Mouse (Mus musculus): ENCODE measurements at regions not wholly inside any gene's neighbourhood (a gene's known extent, or its start where the extent isn't known, plus 50 kb on each side); places are given as distances from the start of the nearest gene placed in this dataset.

DNA sequence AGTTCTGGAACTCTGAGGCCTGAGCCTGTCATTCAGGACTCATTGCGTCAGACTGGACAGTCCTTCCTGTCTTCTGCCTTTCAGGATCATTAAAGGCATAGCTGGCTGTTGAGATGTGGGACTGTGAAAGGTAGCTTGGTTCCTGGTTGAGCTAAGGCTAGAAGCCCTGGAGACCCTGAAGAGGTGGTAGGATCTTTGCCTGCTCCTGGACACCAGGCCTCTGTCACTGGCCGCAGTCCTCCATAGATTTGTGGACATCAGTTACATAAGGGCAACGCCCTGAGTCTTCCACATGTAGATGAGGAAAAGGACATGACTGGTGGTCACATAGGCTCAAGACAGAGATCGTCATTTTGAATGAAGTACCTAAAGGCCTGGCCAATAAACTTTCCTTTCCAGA is 127.9 kb downstream of the Opa1 start:
- Histone ChIP-seq H3K9ac (no peak overlapping the region), H3K9me3 (replicated peaks) (no peaks in the 10 kb centered on the region), H3K4me1 (replicated peaks) (0 out of 2 replicates have a peak, but pooled peaks cover 3% of the 10 kb centered on the region), H3K36me3 (no peaks in the 10 kb centered on the region), H3K4me3 (no peak overlapping the region), H3K27ac (no peak overlapping the region), H3K4me2 (no peak overlapping the region), H3K27me3 (no peaks in the 10 kb centered on the region)
- ATAC-seq (replicated peaks; ENCODE audit: insufficient number of reproducible peaks, insufficient read depth, low FRiP score, low read depth) = no peak
- WGBS = 86% methylated on average over 4 of the region's 4 CpGs

GRCm38 (mm10) chr16:29707656-29708055 is 128.5 kb downstream of the Opa1 start:
- no peaks in the 10 kb centered on the region for H3K9me3 ChIP-seq (replicated peaks)
- H3K9ac ChIP-seq = no peak overlapping the region
- no peaks in the 10 kb centered on the region for H3K27me3 ChIP-seq
- WGBS = 88% methylated on average over 11 of the region's 11 CpGs
- no peak for ATAC-seq (replicated peaks; ENCODE audit: insufficient number of reproducible peaks, insufficient read depth, low FRiP score, low read depth)
- no peak overlapping the region for H3K27ac ChIP-seq
- H3K4me2 ChIP-seq = no peak overlapping the region
- H3K4me1 ChIP-seq (replicated peaks) = 0 out of 2 replicates have a peak, but pooled peaks cover 6% of the 10 kb centered on the region
- H3K4me3 ChIP-seq = no peak overlapping the region
- H3K36me3 ChIP-seq = no peaks in the 10 kb centered on the region

DNA sequence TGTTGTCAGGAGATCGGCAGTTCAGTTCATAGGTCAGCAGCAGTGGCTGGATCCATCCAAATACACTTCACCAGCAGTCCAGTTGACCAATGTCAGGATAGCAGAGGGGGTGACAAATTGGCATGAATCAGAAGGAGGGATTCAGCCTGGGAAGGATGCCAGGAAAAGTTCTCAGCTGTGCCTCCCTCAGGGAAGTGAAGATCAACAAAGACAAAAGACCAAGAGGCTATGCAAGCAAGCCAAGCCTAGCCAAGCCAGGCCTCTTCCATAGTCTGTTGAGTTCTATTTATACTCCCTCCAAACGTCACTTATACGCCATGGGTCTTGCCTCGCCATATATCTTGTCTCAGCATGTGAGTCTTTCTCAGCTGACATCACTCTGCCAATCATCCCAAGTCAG is 129.9 kb downstream of the Opa1 start:
- no peak overlapping the region for H3K4me3 ChIP-seq
- no peak overlapping the region for H3K4me2 ChIP-seq
- ATAC-seq (replicated peaks; ENCODE audit: insufficient number of reproducible peaks, insufficient read depth, low FRiP score, low read depth) = no peak
- 0 out of 2 replicates have a peak, but pooled peaks cover 6% of the 10 kb centered on the region for H3K4me1 ChIP-seq (replicated peaks)
- no peaks in the 10 kb centered on the region for H3K9me3 ChIP-seq (replicated peaks)
- no peak overlapping the region for H3K27ac ChIP-seq
- H3K27me3 ChIP-seq = no peaks in the 10 kb centered on the region
- H3K36me3 ChIP-seq = no peaks in the 10 kb centered on the region
- H3K9ac ChIP-seq = no peak overlapping the region
- WGBS = 41% methylated on average over 4 of the region's 4 CpGs

DNA sequence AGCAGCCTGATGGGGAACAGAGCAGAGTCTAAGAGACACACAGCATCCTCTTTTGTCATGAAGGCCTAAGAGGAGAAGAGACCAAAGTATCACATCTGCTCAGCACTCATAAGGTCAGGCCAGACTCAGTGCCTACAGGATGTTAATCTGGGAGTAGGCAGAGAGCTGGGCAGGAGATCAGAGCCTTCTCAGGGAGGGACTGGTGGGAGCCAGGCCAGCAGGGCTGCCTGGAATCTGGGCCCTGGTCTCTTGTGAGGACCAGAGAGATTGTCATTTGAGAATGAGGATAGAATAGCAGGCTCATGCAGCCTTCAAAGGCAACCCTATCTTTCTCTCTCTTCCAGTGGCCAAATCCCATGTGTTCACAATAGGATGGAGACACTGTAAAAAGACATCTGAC is 132.3 kb downstream of the Opa1 start:
- Histone ChIP-seq H3K27me3 (no peaks in the 10 kb centered on the region), H3K27ac (no peak overlapping the region), H3K36me3 (no peaks in the 10 kb centered on the region), H3K4me2 (no peak overlapping the region), H3K9ac (no peak overlapping the region), H3K9me3 (replicated peaks) (no peaks in the 10 kb centered on the region), H3K4me1 (replicated peaks) (peaks cover 12% of the 10 kb centered on the region), H3K4me3 (no peak overlapping the region)
- ATAC-seq (replicated peaks; ENCODE audit: insufficient number of reproducible peaks, insufficient read depth, low FRiP score, low read depth) = no peak

DNA sequence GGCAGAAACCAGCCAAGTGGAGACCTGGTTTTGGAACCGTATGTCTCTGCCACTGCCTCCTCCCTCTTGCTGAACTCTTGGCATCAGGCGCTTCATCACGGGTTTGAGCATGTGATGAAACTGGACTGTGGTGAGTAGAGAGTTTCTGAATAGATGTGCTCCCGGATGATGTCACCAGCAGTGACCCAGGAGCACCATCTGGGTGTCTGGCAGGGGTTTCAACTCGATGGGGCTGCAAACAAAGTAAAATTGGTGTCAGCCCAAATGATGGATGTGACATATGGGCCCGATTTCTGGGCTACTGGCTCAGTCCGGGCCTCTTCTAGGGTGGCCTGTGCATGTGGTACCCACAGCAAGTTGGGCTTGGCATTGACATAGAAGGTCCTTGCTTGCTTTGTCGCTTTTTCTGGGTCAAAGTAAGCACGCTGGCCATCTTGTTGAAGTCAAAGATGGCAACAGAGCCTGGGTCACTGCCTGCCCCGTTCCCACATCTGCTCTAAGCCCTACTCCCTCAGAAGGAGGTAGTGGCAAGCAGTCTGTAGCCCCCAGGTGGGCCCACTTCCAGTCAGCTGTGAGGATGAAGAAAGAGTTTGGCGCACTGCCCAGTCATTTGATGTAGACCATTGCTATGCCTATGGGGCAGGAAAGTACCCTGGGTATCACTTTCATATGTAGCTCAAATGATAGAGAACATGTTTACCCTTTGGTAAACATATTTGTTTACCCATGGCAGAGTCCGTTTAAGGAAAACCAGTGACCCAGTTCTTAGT is 133.0 kb downstream of the Opa1 start:
- Histone ChIP-seq H3K4me2 (no peak overlapping the region), H3K27me3 (no peaks in the 10 kb centered on the region), H3K9me3 (replicated peaks) (no peaks in the 10 kb centered on the region), H3K36me3 (no peaks in the 10 kb centered on the region), H3K4me1 (replicated peaks) (peaks cover 12% of the 10 kb centered on the region), H3K4me3 (no peak overlapping the region), H3K9ac (no peak overlapping the region), H3K27ac (no peak overlapping the region)
- ATAC-seq (replicated peaks; ENCODE audit: insufficient number of reproducible peaks, insufficient read depth, low FRiP score, low read depth) = no peak
- WGBS = 73% methylated on average over 12 of the region's 12 CpGs

DNA sequence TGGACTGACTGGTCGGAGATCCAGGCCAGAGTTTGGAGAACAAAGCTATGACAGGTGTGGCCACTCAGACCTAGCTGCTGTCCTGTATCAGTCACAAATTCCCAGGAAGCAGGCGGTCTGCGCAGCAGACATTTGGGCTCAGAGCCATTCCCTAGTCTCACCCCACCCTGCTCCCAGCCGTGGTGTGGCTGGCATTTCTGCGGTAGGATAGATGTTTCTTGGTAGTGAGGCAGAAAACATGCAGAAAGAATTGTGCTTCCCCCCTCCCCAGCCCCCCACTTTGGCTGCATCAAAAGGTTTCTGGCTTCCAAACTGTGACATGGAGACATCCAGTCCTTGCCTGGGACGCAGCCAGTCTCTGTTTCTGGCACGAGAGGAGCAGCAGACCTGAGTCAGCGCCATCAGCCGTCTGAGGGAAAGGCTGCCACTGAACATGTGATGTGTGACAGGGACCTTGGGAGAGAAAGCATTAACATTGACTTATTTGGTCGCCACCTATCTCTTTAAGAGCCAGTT is 135.5 kb downstream of the Opa1 start:
- no peak overlapping the region for H3K9ac ChIP-seq
- H3K27ac ChIP-seq = no peak overlapping the region
- H3K4me3 ChIP-seq = no peak overlapping the region
- H3K4me1 ChIP-seq (replicated peaks) = peaks cover 8% of the 10 kb centered on the region
- H3K36me3 ChIP-seq = no peaks in the 10 kb centered on the region
- no peaks in the 10 kb centered on the region for H3K9me3 ChIP-seq (replicated peaks)
- 37% methylated on average over 10 of the region's 10 CpGs for WGBS
- H3K4me2 ChIP-seq = no peak overlapping the region
- H3K27me3 ChIP-seq = 0 out of 2 replicates have a peak, but pooled peaks cover 3% of the 10 kb centered on the region
- ATAC-seq (replicated peaks; ENCODE audit: insufficient number of reproducible peaks, insufficient read depth, low FRiP score, low read depth) = 0 out of 2 replicates have a peak, but pooled peaks have one; percentile 36

- no peak for ATAC-seq (replicated peaks; ENCODE audit: insufficient number of reproducible peaks, insufficient read depth, low FRiP score, low read depth)
- Histone ChIP-seq H3K36me3 (no peaks in the 10 kb centered on the region), H3K4me3 (no peak overlapping the region), H3K9ac (no peak overlapping the region), H3K9me3 (replicated peaks) (no peaks in the 10 kb centered on the region), H3K27ac (no peak overlapping the region), H3K4me1 (replicated peaks) (peaks cover 5% of the 10 kb centered on the region), H3K4me2 (no peak overlapping the region), H3K27me3 (peaks cover 13% of the 10 kb centered on the region; the same call in 1 of the 2 replicates)
- 54% methylated on average over 10 of the region's 10 CpGs for WGBS
Observed at GRCm38 (mm10) chr16:29718965-29719364, 139.8 kb downstream of the Opa1 start.

DNA sequence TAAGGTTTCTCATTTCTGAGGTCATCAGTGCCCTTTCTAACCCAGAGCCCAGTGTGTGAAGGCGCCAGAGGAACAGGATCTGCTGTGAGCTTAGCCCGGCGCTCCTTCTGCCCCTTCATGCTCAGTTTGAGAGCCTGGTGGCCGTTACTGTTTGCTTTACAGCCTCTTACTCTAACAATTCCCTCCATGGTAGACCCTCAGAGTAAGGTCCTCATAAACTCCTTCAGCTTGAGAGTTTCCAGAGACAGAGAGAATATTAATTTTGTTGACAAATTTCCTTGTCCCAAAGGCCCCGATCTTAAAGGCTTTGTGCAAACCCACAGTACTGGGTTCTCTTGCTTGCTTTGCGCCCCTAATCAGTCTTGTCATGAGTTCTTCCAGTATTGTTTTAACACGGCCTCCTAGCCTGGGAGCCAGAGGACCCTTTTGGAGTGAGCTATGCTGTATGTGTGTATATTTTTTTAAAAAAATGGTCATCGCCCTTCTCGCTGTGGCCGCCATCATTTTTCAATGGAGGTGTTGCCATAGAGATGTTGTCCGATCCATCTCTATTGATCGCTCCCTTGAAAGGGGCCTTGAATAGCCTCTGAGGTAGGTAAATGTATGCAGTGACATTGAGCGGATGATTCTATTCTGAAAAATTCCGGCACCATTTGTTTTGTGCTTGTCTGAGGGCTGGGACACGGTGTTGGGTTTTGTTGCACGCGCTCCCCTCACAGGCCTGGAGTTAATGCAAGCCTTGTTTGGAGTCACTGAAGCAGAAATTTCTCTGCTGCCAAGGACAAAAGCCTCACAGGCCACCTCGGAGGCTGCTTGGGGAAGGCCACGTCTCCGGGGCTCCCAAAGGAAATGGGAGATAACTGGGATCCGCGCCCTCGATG is 140.7 kb downstream of the Opa1 start:
- no peaks in the 10 kb centered on the region for H3K36me3 ChIP-seq
- H3K4me2 ChIP-seq = no peak overlapping the region
- H3K9ac ChIP-seq = no peak overlapping the region
- WGBS = 83% methylated on average over 23 of the region's 23 CpGs
- H3K9me3 ChIP-seq (replicated peaks) = no peaks in the 10 kb centered on the region
- ATAC-seq (replicated peaks; ENCODE audit: insufficient number of reproducible peaks, insufficient read depth, low FRiP score, low read depth) = no peak
- H3K27ac ChIP-seq = no peak overlapping the region
- no peak overlapping the region for H3K4me3 ChIP-seq
- peaks cover under 1% of the 10 kb centered on the region for H3K4me1 ChIP-seq (replicated peaks)
- H3K27me3 ChIP-seq = peaks cover 14% of the 10 kb centered on the region

DNA sequence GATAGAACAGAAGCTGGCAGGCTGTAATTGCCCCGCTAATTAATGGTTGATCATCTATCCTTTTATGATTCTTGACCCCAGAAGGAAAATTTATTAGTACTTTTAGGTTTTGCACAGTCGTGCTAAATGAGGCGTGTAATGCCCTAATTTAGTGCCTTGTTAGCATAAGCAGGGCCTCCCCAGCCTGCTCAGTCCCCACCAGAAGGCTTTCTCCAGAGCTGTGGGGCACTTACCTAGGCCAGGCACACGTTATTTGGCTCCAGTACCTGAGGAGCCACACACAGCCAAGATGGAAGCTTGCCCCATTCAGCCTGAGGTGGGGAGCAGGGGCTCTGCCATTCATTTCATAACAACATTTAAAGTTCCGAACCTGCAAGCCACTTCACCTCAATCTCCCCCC is 146.0 kb downstream of the Opa1 start:
- Histone ChIP-seq H3K27ac (no peak overlapping the region), H3K9me3 (replicated peaks) (no peaks in the 10 kb centered on the region), H3K9ac (no peak overlapping the region), H3K36me3 (no peaks in the 10 kb centered on the region), H3K4me3 (no peak overlapping the region), H3K27me3 (peaks cover 49% of the 10 kb centered on the region), H3K4me2 (no peak overlapping the region), H3K4me1 (replicated peaks) (peaks cover 14% of the 10 kb centered on the region)
- WGBS = 74% methylated on average over 5 of the region's 5 CpGs
- ATAC-seq (replicated peaks; ENCODE audit: insufficient number of reproducible peaks, insufficient read depth, low FRiP score, low read depth) = no peak

- no peaks in the 10 kb centered on the region for H3K9me3 ChIP-seq (replicated peaks)
- no peak overlapping the region for H3K4me3 ChIP-seq
- H3K27ac ChIP-seq = no peak overlapping the region
- no peak overlapping the region for H3K4me2 ChIP-seq
- no peaks in the 10 kb centered on the region for H3K36me3 ChIP-seq
- peaks cover 18% of the 10 kb centered on the region for H3K4me1 ChIP-seq (replicated peaks)
- ATAC-seq (replicated peaks; ENCODE audit: insufficient number of reproducible peaks, insufficient read depth, low FRiP score, low read depth) = no peak
- peaks cover 53% of the 10 kb centered on the region for H3K27me3 ChIP-seq
- 76% methylated on average over 4 of the region's 4 CpGs for WGBS
- H3K9ac ChIP-seq = no peak overlapping the region
Observed at GRCm38 (mm10) chr16:29725563-29725962, 146.4 kb downstream of the Opa1 start.

DNA sequence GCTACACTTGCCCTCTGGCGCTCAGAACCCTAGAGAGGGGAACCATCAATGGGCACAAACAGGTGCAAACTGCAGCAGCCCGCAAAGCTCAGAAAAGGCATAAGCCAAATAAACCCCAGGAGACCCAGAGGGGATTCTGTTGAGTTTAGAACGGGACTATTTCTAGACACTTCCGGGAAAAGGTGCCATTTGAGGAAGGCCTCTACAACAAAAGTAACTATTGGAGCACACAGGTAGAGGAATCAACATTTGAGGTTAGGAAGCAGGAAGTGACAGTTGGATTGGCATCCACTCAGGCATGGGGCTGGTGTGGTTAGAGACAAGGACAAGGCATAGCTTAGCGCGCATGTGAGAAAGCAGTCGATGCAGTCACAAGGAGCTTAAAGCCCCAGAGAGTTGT is 148.3 kb downstream of the Opa1 start:
- WGBS = 73% methylated on average over 7 of the region's 7 CpGs
- no peaks in the 10 kb centered on the region for H3K36me3 ChIP-seq
- no peak overlapping the region for H3K4me3 ChIP-seq
- H3K4me2 ChIP-seq = no peak overlapping the region
- no peak for ATAC-seq (replicated peaks; ENCODE audit: insufficient number of reproducible peaks, insufficient read depth, low FRiP score, low read depth)
- peaks cover 18% of the 10 kb centered on the region for H3K4me1 ChIP-seq (replicated peaks)
- no peak overlapping the region for H3K27ac ChIP-seq
- H3K9ac ChIP-seq = no peak overlapping the region
- H3K27me3 ChIP-seq = peaks cover 65% of the 10 kb centered on the region
- no peaks in the 10 kb centered on the region for H3K9me3 ChIP-seq (replicated peaks)

All from heart, embryonic 15.5 days (tissue).